Mouse (Mus musculus): ENCODE measurements around the gene Gm17026.
"Not testable (repeated sequence)": the region's sequence is repeated elsewhere in the genome, so short reads cannot be mapped to it uniquely, and the experiment has no call there.

Gene Gm17026

DNA sequence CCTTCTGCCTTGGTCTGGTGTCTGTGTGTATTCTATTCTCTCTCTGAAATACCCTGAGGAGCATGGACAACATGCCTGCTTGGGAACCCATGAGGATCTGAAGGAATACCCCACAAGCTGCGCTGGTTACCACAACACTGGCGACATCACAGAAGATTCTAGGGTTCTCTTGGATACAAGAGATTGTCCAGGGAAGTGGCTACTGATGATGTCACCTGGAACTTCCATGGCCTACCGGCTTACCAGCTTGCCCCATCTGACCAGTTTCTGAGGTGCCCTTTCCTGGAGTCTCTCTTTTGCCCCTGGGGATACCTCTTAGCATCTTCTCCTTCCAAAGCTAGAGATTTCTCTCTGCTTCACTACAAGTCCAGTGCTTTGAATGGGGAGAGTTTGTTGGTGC is at the start of gene Gm17026:
Gene Gm17026 (minus strand): TSS at position 101 of the 400 bp plus-strand sequence.
- not testable (repeated sequence) for DNase-seq (ENCODE audit: low read depth, low spot score)

DNA sequence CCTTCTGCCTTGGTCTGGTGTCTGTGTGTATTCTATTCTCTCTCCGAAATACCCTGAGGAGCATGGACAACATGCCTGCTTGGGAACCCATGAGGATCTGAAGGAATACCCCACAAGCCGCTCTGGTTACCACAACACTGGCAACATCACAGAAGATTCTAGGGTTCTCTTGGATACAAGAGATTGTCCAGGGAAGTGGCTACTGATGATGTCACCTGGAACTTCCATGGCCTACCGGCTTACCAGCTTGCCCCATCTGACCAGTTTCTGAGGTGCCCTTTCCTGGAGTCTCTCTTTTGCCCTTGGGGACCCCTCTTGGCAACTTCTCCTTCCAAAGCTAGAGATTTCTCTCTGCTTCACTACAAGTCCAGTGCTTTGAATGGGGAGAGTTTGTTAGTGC is 37.4 kb upstream of the Gm17026 start, which contains the start of gene Gm9611:
Gene Gm9611 (minus strand): TSS at position 101 of the 400 bp plus-strand sequence.
- not testable (repeated sequence) for DNase-seq (ENCODE audit: low read depth, low spot score)

DNA sequence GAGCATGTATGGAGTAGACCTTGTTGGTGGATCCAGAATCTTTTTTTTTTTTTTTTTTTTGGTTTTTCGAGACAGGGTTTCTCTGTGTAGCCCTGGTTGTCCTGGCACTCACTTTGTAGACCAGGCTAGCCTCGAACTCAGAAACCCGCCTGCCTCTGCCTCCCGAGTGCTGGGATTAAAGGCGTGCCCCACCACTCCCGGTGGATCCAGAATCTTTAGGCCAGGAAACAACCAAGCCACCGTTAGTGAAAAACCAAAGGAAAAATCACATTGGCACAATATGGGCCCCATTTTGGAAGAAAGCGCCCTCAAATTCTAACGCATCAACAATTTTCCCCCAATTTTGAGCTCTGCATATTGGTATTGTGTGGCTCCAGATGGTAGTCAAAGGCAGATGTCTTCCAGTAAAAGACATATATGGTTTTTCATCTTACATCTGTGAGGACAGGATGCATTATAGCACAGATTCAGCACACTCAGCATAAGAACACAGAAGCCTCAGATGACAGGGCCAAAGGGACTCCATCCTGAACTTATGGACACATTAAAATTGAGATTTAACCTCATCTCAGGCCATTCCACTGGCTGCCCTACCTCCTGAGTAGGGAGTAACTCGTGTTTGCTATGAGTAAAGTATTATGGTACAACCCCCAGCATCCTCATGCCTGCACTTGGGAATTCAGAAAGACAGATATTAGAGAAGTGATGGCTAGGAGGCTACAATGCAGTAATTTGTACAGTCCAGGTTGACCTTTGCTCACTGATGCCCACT is 42.9 kb downstream of the Gm17026 start:
- not testable (repeated sequence) for DNase-seq (ENCODE audit: low read depth, low spot score)

Measured in A20 (cell line).